Mouse (Mus musculus) left cerebral cortex, adult 18-20 months (tissue): ENCODE data around the gene Ears2. TPM values are rescaled to one million over a fixed set of nuclear protein-coding genes. Genes with fewer than 3 reads are reported as not detected.

Source experiments
- DNase-seq, 2 experiments: peaks; one replicate each; pipeline ENCODE4 v3.0.0; 2021 to 2022; ENCODE audit warnings: low spot score in 2 of 2, mixed read lengths in 1 of 2
- long read RNA-seq, 2 experiments: library from polyadenylated mRNA; stranded (forward); transcript quantifications; one replicate each; pipeline ENCODE4 v2.0.0; 2021
- total RNA-seq, 2 experiments: library from RNA; stranded (reverse); gene quantifications; 2 replicates each; pipeline ENCODE4 v1.2.3; 2021

Gene Ears2
- total RNA-seq = 1 to 10 TPM; 8.2 to 9.3 TPM
- long read RNA-seq, experiment 1, transcript Ears2-201 (9 exons, 2,046 nt) = major isoform, 5 of 13 reads
- long read RNA-seq, experiment 1, partial matches to known transcripts = 1 of 13 reads
- long read RNA-seq, experiment 1, other reads (novel, unspliced or antisense) = 6 of 13 reads
- long read RNA-seq, experiment 2, partial matches to known transcripts = 2 of 8 reads
- long read RNA-seq, experiment 2, other reads (novel, unspliced or antisense) = 1 of 8 reads

GRCm38 (mm10) chr7:122066945-122067516 lies at the start of gene Ears2, which contains the start of gene Ubfd1:
Ears2 (minus strand) TSS chr7:122067263.
Ubfd1 (plus strand) TSS chr7:122067175.
- DNase-seq = peak; percentile 96

- no peak for DNase-seq
Measured at GRCm38 (mm10) chr7:122108206-122108605, 41.1 kb upstream of the Ears2 start.

GRCm38 (mm10) chr7:122101747-122102244 lies 34.7 kb upstream of the Ears2 start, which contains the start of gene Ndufab1:
Ndufab1 (minus strand) TSS chr7:122101886.
- DNase-seq = peak; percentile 86 to 89

GRCm38 (mm10) chr7:122101014-122101746 lies 34.1 kb upstream of the Ears2 start:
- peak in 1 of 2 experiments; percentile 12 for DNase-seq

- DNase-seq = peak; percentile 17 to 26
Measured at GRCm38 (mm10) chr7:122099222-122099621, 32.2 kb upstream of the Ears2 start.

GRCm38 (mm10) chr7:122098009-122098408 lies 30.9 kb upstream of the Ears2 start:
- no peak for DNase-seq

GRCm38 (mm10) chr7:122094564-122095330 lies 27.7 kb upstream of the Ears2 start:
- DNase-seq = no peak

- DNase-seq = no peak
Measured at GRCm38 (mm10) chr7:122087195-122087982, 20.3 kb upstream of the Ears2 start.

- DNase-seq = no peak
Measured at GRCm38 (mm10) chr7:122081071-122081470, 14.0 kb upstream of the Ears2 start.

- DNase-seq = no peak
Measured at GRCm38 (mm10) chr7:122079798-122080554, 12.9 kb upstream of the Ears2 start.

GRCm38 (mm10) chr7:122074374-122074773 lies 7.3 kb upstream of the Ears2 start:
- no peak for DNase-seq

GRCm38 (mm10) chr7:122067517-122068381 lies 686 bp upstream of the Ears2 start:
- peak; percentile 10 to 17 for DNase-seq

GRCm38 (mm10) chr7:122066102-122066944 lies 740 bp downstream of the Ears2 start:
- DNase-seq = no peak

- DNase-seq = no peak
Measured at GRCm38 (mm10) chr7:122065656-122066055, 1.4 kb downstream of the Ears2 start.

GRCm38 (mm10) chr7:122056633-122057032 lies 10.4 kb downstream of the Ears2 start:
- DNase-seq = no peak

- no peak for DNase-seq
Measured at GRCm38 (mm10) chr7:122050834-122051233, 16.2 kb downstream of the Ears2 start.

- DNase-seq = no peak
Measured at GRCm38 (mm10) chr7:122048191-122048590, 18.9 kb downstream of the Ears2 start.

GRCm38 (mm10) chr7:122046813-122047212 lies 20.2 kb downstream of the Ears2 start:
- DNase-seq = no peak
